Mouse (Mus musculus) neural tube, embryonic 13.5 days (tissue): Measurements from ENCODE around the gene Zfp384. TPM values are rescaled to one million over a fixed set of nuclear protein-coding genes. Genes with fewer than 3 reads are reported as not detected.

Source experiments
- polyA plus RNA-seq: library from polyadenylated mRNA; unstranded; fragments of >200 nt; fragmentation: Nextera tagmentation; extraction: Ambion mirVana; gene quantifications from 2 replicates; pipeline ENCODE4 v1.2.1, GENCODE M21; 2015

Gene Zfp384
- polyA plus RNA-seq, 1 experiment from 2014 or later, result 20.0 TPM

Other genes with a start within 250 kb of the Zfp384 start
- gene Eno2, start 239.5 kb upstream of the Zfp384 start, polyA plus RNA-seq, result 67.2 and 69.8 TPM in 2 replicates
- 0.57 and 2.1 TPM in 2 replicates for gene Lrrc23, start 229.4 kb upstream of the Zfp384 start, polyA plus RNA-seq
- 4.7 and 8.5 TPM in 2 replicates for gene Spsb2, start 200.5 kb upstream of the Zfp384 start, polyA plus RNA-seq
- 385 and 391 TPM in 2 replicates for gene Tpi1, start 194.8 kb upstream of the Zfp384 start, polyA plus RNA-seq
- gene Usp5, start 179.7 kb upstream of the Zfp384 start, polyA plus RNA-seq, result 176 and 178 TPM in 2 replicates
- 26.6 and 33.2 TPM in 2 replicates for gene Cdca3, start 179.6 kb upstream of the Zfp384 start, polyA plus RNA-seq
- gene Gnb3, start 168.9 kb upstream of the Zfp384 start, polyA plus RNA-seq, result 0.44 and 0.93 TPM in 2 replicates
- 20.5 and 20.6 TPM in 2 replicates for gene P3h3, start 151.4 kb upstream of the Zfp384 start, polyA plus RNA-seq
- 21.2 and 22.4 TPM in 2 replicates for gene Gpr162, start 145.2 kb upstream of the Zfp384 start, polyA plus RNA-seq
- 0.21 TPM in 1 of 2 replicates, not detected in the other for gene Cd4, start 120.9 kb upstream of the Zfp384 start, polyA plus RNA-seq
- 2.2 and 3.2 TPM in 2 replicates for gene Lag3, start 97.4 kb upstream of the Zfp384 start, polyA plus RNA-seq
- 797 TPM in 2 replicates for gene Ptms, start 89.0 kb upstream of the Zfp384 start, polyA plus RNA-seq
- gene Mlf2, start 77.8 kb upstream of the Zfp384 start, polyA plus RNA-seq, result 535 and 552 TPM in 2 replicates
- 85.4 and 96.4 TPM in 2 replicates for gene Cops7a, start 43.6 kb upstream of the Zfp384 start, polyA plus RNA-seq
- 28.4 and 28.9 TPM in 2 replicates for gene Pianp, start 12.5 kb upstream of the Zfp384 start, polyA plus RNA-seq
- 147 and 148 TPM in 2 replicates for gene Ing4, start 30.6 kb downstream of the Zfp384 start, polyA plus RNA-seq
- gene Acrbp, start 40.5 kb downstream of the Zfp384 start, polyA plus RNA-seq, result 19.0 and 21.0 TPM in 2 replicates
- gene Lpar5, start 58.8 kb downstream of the Zfp384 start, polyA plus RNA-seq, result 0.43 and 0.77 TPM in 2 replicates
- 89.0 and 107 TPM in 2 replicates for gene Chd4, start 86.8 kb downstream of the Zfp384 start, polyA plus RNA-seq
- 44.5 and 45.3 TPM in 2 replicates for gene Nop2, start 122.8 kb downstream of the Zfp384 start, polyA plus RNA-seq
- 21.1 and 24.0 TPM in 2 replicates for gene Iffo1, start 136.1 kb downstream of the Zfp384 start, polyA plus RNA-seq
- 1,206 and 1,336 TPM in 2 replicates for gene Gapdh, start 157.3 kb downstream of the Zfp384 start, polyA plus RNA-seq
- 48.8 and 69.2 TPM in 2 replicates for gene Ncapd2, start 182.6 kb downstream of the Zfp384 start, polyA plus RNA-seq
- gene Mrpl51, start 182.7 kb downstream of the Zfp384 start, polyA plus RNA-seq, result 143 and 158 TPM in 2 replicates
- 16.2 and 17.1 TPM in 2 replicates for gene Vamp1, start 206.4 kb downstream of the Zfp384 start, polyA plus RNA-seq
- 4.8 and 5.5 TPM in 2 replicates for gene Tapbpl, start 222.7 kb downstream of the Zfp384 start, polyA plus RNA-seq
- gene Cd27, start 227.9 kb downstream of the Zfp384 start, polyA plus RNA-seq, result 1.3 and 1.6 TPM in 2 replicates